Mouse (Mus musculus) heart, embryonic 15.5 days (tissue): ENCODE data around the gene Rad54l. TPM values are rescaled to one million over a fixed set of nuclear protein-coding genes. Genes with fewer than 3 reads are reported as not detected.

ENCODE experiments used
- ATAC-seq: fragments of 200-750 bp; cut with Nextera tagmentation; replicated peaks from 2 replicates; pipeline ENCODE4 v1.8.0; 2017; ENCODE audit warnings: low read depth, moderate TSS enrichment; ENCODE audit not compliant: insufficient number of reproducible peaks, insufficient read depth, low FRiP score
- H3K27ac ChIP-seq: fragments of 300-500 bp; sonication (generic); 2 replicates; pipeline ENCODE4 v1.5.1; 2015; ENCODE audit warnings: mild to moderate bottlenecking, inconsistent platforms
- H3K27me3 ChIP-seq: fragments of 300-500 bp; sonication (generic); 2 replicates; pipeline ENCODE4 v1.6.1; 2015; ENCODE audit warnings: inconsistent platforms
- H3K36me3 ChIP-seq: fragments of 300-500 bp; sonication (generic); 2 replicates; pipeline ENCODE4 v1.6.1; 2015; ENCODE audit warnings: mild to moderate bottlenecking, inconsistent platforms
- H3K4me1 ChIP-seq: fragments of 300-500 bp; sonication (generic); replicated peaks from 2 replicates; pipeline ENCODE4 v1.6.1; 2015; ENCODE audit warnings: inconsistent platforms
- H3K4me2 ChIP-seq: fragments of 300-500 bp; sonication (generic); 2 replicates; pipeline ENCODE4 v1.6.1; 2015; ENCODE audit warnings: inconsistent platforms, mild to moderate bottlenecking, moderate library complexity
- H3K4me3 ChIP-seq: fragments of 300-500 bp; sonication (generic); 2 replicates; pipeline ENCODE4 v1.5.1; 2015; ENCODE audit warnings: mild to moderate bottlenecking, inconsistent platforms
- H3K9ac ChIP-seq: fragments of 300-500 bp; sonication (generic); 2 replicates; pipeline ENCODE4 v1.6.1; 2015; ENCODE audit warnings: mild to moderate bottlenecking, inconsistent platforms
- H3K9me3 ChIP-seq: fragments of 300-500 bp; sonication (generic); replicated peaks from 2 replicates; pipeline ENCODE4 v1.6.1; 2016; ENCODE audit warnings: inconsistent platforms
- WGBS: fragments of 180-500 bp; shearing (Covaris S2); methylation state at CpG from one replicate; pipeline ENCODE4 v1.1.7; 2015; ENCODE audit warnings: mixed read lengths; 5-methylcytosine and 5-hydroxymethylcytosine counted together
- polyA plus RNA-seq: library from polyadenylated mRNA; unstranded; fragments of >200 nt; fragmentation: Nextera tagmentation; extraction: Ambion mirVana; gene quantifications from 2 replicates; pipeline ENCODE4 v1.2.1, GENCODE M21; 2015

Gene Rad54l
- polyA plus RNA-seq, 1 experiment from 2014 or later = 15.5 TPM

DNA sequence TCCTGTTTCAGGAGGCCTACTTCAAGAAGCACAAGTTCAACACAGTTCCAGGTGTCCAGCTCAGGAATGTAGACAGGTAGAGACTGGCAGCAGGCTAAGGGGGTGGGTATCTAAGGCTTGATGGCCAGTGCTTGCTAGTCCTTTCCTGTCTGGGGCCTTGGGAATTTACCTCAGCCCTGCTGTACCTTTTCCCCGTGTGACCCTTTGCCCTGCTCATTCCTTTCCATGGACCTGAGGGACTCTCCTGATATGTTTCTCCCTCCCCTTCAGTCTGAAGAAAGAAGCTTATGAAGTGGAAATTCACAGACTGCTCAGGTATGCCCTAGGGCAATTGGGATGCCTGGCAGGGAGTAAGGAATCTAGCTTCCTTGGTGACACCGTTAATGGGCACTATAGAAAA is 34.4 kb upstream of the Rad54l start:
- no peak overlapping the region for H3K4me2 ChIP-seq
- peaks cover 68% of the 10 kb centered on the region for H3K36me3 ChIP-seq
- peaks cover 27% of the 10 kb centered on the region for H3K4me1 ChIP-seq
- H3K9ac ChIP-seq = no peak overlapping the region
- no peaks in the 10 kb centered on the region for H3K27me3 ChIP-seq
- H3K27ac ChIP-seq = no peak overlapping the region
- H3K9me3 ChIP-seq = no peaks in the 10 kb centered on the region
- WGBS = 83% methylated on average over 2 of the region's 2 CpGs
- no peak for ATAC-seq
- H3K4me3 ChIP-seq = no peak overlapping the region

DNA sequence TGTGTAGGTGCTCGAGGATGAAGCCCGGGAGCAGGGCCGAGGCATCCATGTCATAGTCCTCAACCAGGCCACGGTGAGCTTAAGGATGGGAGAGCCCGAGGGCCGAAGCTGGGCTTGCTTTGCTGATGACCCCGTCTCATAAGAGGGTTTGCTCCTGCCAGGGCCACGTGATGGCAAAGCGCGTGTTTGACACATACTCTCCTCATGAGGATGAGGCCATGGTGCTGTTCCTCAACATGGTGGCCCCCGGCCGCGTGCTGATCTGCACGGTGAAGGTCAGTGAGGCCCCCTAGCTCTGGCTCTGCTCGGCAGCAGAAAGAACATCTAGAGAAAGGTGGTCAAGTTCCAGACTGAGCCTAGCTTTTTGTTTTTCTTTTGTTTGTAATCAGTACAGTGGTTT is 29.2 kb upstream of the Rad54l start:
- Histone ChIP-seq H3K36me3 (peaks cover 59% of the 10 kb centered on the region), H3K4me2 (no peak overlapping the region), H3K27me3 (no peaks in the 10 kb centered on the region), H3K9ac (no peak overlapping the region), H3K27ac (no peak overlapping the region), H3K4me3 (no peak overlapping the region), H3K4me1 (peaks cover 16% of the 10 kb centered on the region), H3K9me3 (no peaks in the 10 kb centered on the region)
- no peak for ATAC-seq
- 95% methylated on average over 15 of the region's 15 CpGs for WGBS

DNA sequence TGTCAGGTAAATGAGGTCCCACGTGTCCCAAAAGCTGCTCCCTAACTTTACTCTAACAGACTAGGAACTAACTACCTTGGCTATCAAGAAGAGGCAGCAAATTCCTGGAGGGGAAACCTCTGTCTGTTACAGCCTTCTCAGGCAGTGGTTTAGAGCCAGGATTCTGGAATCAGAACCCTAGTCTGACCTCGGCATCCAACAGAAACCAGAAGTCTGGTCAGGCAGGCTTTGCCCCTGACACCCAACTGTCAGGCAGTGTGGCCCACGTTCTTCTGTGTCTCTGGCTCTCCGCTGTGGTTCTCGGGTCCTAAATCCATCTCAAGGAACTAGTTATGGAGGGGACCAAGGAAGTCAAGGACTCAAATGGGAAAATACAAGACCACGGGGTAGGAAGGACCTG is 27.7 kb upstream of the Rad54l start, which contains the start of gene Lurap1:
Gene Lurap1 (minus strand): TSS at position 101 of the 400 bp plus-strand sequence.
- 71% methylated on average over 6 of the region's 6 CpGs for WGBS
- no peaks in the 10 kb centered on the region for H3K27me3 ChIP-seq
- H3K4me3 ChIP-seq = peak within 1 kb of the TSS; percentile 92
- no peak for ATAC-seq
- peaks cover 44% of the 10 kb centered on the region for H3K36me3 ChIP-seq
- H3K9ac ChIP-seq = peak within 1 kb of the TSS; percentile 97
- peak within 1 kb of the TSS; percentile 94 for H3K27ac ChIP-seq
- no peaks in the 10 kb centered on the region for H3K9me3 ChIP-seq
- H3K4me2 ChIP-seq = peak within 1 kb of the TSS; percentile 82
- H3K4me1 ChIP-seq = peaks cover 16% of the 10 kb centered on the region

DNA sequence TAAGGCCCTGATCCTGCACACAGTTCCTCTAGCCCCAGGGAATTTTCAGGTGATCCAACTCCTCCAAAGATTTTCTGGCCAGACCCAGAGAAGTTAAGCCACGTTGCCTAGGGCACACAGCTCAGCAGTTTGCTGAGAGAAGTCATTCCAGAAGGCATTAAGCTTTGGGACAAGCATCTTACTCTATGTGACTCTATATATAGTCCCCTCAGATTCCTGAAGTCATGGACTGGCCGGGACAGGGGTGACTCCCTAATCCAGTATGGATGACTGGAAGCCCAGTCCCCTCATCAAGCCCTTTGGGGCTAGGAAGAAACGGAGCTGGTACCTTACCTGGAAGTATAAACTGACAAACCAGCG is 27.4 kb upstream of the Rad54l start:
- Histone ChIP-seq H3K4me2 (peak overlapping the region; percentile 82), H3K36me3 (peaks cover 40% of the 10 kb centered on the region), H3K27me3 (no peaks in the 10 kb centered on the region), H3K9ac (peak overlapping the region; percentile 97), H3K4me1 (peaks cover 16% of the 10 kb centered on the region), H3K9me3 (no peaks in the 10 kb centered on the region), H3K27ac (peak overlapping the region; percentile 94), H3K4me3 (peak overlapping the region; percentile 92)
- 10% methylated on average over 4 of the region's 4 CpGs for WGBS
- ATAC-seq = 0 out of 2 replicates have a peak, but pooled peaks have one; percentile 16

DNA sequence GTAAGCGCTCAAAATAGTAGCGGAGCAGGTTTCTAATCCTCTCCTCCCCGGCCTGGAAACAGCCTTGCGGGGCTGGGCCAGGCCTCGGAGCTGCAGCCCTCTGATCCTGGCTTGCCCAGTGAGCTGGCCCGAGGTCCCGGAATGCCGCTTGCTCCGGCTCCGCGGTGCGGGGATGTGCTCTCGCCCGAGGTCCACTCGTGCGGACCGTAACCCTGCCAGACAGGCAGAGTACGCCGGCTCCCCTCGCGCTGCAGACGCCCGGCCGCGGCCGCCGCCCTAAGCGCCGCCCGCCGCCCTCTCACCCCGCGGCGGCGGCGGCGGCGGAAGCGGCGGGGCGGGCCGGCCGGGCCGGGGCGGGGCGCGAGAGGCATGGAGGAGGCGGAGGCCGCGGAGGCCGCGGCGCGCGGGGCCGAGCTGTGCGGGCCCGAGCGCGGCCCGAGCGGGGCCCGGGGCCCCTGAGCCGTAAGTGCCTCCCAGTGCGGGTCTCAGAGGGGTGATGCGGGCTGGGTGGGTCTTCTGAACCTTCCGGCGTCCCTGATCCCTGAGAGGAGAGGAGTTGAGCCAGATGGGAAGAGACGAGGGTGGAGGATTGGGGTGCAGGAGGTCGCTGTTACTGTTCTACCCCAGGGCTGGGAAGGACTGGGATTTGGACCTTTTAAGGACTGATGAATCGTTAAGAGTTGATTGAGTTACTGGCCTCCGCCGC is 26.8 kb upstream of the Rad54l start:
- Histone ChIP-seq H3K27ac (peak overlapping the region; percentile 94), H3K27me3 (no peaks in the 10 kb centered on the region), H3K36me3 (peaks cover 35% of the 10 kb centered on the region), H3K9me3 (no peaks in the 10 kb centered on the region), H3K4me1 (peaks cover 16% of the 10 kb centered on the region), H3K4me2 (peak overlapping the region; percentile 82), H3K9ac (peak overlapping the region; percentile 97), H3K4me3 (peak overlapping the region; percentile 92)
- ATAC-seq = peak; percentile 90
- WGBS = under 1% methylated on average over 56 of the region's 73 CpGs

DNA sequence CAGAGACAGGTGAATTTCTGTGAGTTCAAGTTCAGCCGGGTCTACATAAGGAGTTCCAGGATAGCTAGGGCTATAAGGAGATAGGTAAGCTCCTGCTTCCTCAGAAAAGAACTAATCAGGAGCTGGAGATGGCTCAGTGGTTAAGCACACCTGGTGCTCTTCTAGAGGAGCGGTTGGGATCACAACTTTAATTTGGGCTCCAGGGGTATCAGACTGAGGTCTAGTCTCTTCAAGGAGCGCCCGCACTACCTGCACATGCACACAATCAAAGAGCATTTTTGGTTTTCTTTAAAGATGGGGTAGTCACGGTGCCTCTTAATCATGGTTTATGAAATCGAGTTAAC is 26.3 kb upstream of the Rad54l start:
- H3K4me2 ChIP-seq = peak overlapping the region; percentile 82
- peak overlapping the region; percentile 92 for H3K4me3 ChIP-seq
- 26% methylated on average over 6 of the region's 6 CpGs for WGBS
- peak overlapping the region; percentile 94 for H3K27ac ChIP-seq
- H3K9ac ChIP-seq = peak overlapping the region; percentile 97
- H3K36me3 ChIP-seq = peaks cover 29% of the 10 kb centered on the region
- no peaks in the 10 kb centered on the region for H3K27me3 ChIP-seq
- ATAC-seq = no peak
- peaks cover 20% of the 10 kb centered on the region for H3K4me1 ChIP-seq
- no peaks in the 10 kb centered on the region for H3K9me3 ChIP-seq

DNA sequence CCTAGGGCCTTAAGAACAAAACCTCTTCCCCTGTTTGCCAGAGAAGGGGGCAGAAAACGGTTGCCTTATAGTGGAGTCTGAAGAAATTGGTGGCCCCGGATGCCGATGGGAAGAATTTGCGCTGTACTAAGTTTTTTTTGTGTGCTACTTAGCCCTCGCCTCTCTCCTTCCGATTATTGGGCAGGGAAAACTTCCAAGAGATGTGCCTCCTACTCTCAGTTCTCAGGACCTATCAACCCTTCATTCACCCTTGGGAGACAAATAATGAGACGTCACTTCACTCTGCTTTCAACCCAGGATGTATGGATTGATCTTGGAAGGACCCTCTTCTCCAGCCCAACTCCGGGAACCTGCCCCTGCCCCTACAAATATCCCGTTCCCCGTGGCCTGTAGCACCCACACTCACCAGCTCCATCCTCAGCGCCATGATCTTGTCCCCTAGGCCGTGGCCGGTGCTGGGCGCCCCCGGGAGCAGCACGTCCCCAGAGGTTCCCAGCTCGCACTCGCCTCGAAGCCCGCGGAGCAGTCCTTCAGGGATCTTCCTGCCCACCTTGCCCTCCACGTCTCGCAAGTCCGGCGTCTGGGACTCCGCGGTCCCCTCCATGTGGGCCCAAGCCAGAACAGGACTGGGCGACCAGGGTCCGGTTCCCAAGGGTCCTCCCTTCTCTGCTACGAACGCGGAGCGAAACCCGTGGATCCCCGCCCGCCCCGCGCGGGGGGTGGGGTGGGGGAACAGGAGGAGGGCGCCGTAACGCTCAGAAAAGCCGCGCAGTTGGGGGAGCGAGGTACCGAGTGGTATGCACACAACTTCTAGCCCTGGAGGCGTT is 20.6 kb upstream of the Rad54l start:
- Histone ChIP-seq H3K4me2 (peak overlapping the region; percentile 94), H3K4me3 (peak overlapping the region; percentile 83), H3K27ac (no peak overlapping the region), H3K9ac (peak overlapping the region; percentile 81), H3K36me3 (no peaks in the 10 kb centered on the region), H3K4me1 (peaks cover 25% of the 10 kb centered on the region), H3K9me3 (no peaks in the 10 kb centered on the region), H3K27me3 (no peaks in the 10 kb centered on the region)
- WGBS = under 1% methylated on average over 42 of the region's 47 CpGs
- ATAC-seq = peak; percentile 79

DNA sequence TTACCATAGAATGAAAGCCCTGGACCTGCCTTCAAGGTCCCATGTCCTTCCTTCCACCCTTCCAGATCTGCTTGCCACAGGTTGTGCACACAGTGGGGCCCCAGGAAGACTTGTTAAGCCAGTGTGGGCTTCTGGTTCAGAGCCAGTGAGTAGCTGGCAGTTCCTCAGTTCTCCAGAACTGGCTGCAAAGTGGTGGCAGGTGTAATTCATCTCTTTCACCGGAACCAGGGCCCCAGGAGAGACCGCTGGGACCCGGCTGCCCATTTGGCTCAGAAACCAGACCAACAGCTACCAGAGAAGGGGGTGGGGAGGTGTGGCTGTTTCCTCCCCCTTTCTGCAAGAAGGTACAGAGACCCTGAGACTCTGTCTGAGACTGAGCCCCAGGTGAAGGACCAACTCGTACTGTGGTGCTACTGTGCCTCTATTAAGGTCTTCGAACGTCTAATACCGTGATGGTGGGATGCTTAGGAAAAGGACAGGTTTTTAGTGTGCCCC is 19.9 kb upstream of the Rad54l start:
- H3K27me3 ChIP-seq = no peaks in the 10 kb centered on the region
- ATAC-seq = no peak
- H3K27ac ChIP-seq = no peak overlapping the region
- peak overlapping the region; percentile 81 for H3K9ac ChIP-seq
- H3K36me3 ChIP-seq = no peaks in the 10 kb centered on the region
- H3K4me1 ChIP-seq = peaks cover 25% of the 10 kb centered on the region
- peak overlapping the region; percentile 83 for H3K4me3 ChIP-seq
- 7% methylated on average over 7 of the region's 7 CpGs for WGBS
- H3K4me2 ChIP-seq = peak overlapping the region; percentile 94
- no peaks in the 10 kb centered on the region for H3K9me3 ChIP-seq

DNA sequence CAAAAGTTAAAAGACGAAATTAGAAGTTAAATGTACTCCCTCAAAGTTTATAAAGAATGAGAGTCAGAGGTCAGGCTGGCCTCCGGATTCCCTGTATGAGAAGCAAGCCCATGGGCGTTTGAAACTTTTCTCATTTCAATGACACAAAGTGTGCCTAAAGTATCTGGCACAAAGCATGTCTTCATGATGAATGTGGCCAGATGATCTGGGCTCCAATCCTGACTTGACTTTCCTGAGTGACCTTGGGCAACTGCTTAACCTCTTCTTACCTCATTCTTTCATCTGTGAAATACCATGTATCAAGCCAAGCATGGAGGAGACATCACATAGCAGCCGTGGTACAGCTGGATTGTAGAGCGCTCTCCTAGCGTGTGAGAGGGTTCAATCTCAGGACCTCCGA is 18.8 kb upstream of the Rad54l start:
- H3K36me3 ChIP-seq = no peaks in the 10 kb centered on the region
- peaks cover 25% of the 10 kb centered on the region for H3K4me1 ChIP-seq
- H3K4me2 ChIP-seq = no peak overlapping the region
- H3K27me3 ChIP-seq = no peaks in the 10 kb centered on the region
- no peak for ATAC-seq
- H3K9ac ChIP-seq = no peak overlapping the region
- H3K9me3 ChIP-seq = no peaks in the 10 kb centered on the region
- H3K27ac ChIP-seq = no peak overlapping the region
- 83% methylated on average over 7 of the region's 7 CpGs for WGBS
- no peak overlapping the region for H3K4me3 ChIP-seq

DNA sequence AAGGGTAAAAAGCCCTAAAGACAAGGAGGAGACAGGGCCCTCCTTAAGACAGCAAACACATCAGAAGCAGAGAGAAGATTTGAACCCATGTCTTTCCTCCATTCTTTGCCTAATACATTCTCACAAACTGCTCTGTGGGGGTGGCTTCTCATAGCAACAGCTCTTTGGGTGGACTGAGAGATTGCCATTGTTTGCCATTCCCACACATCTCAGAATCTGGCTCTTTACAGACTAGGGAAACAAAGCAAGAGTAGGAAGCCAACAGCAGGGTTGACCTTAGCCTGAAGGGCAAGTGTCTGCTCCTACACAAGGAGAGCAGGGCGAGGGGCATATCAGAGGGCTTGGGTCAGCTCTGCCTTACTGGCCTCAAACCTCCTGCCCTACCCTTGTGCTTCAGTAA is 18.2 kb upstream of the Rad54l start:
- WGBS = 90% methylated on average over 1 of the region's 1 CpGs
- H3K27me3 ChIP-seq = no peaks in the 10 kb centered on the region
- H3K4me2 ChIP-seq = no peak overlapping the region
- no peak overlapping the region for H3K27ac ChIP-seq
- peaks cover 25% of the 10 kb centered on the region for H3K4me1 ChIP-seq
- no peak overlapping the region for H3K4me3 ChIP-seq
- H3K9ac ChIP-seq = no peak overlapping the region
- no peak for ATAC-seq
- no peaks in the 10 kb centered on the region for H3K9me3 ChIP-seq
- H3K36me3 ChIP-seq = no peaks in the 10 kb centered on the region

DNA sequence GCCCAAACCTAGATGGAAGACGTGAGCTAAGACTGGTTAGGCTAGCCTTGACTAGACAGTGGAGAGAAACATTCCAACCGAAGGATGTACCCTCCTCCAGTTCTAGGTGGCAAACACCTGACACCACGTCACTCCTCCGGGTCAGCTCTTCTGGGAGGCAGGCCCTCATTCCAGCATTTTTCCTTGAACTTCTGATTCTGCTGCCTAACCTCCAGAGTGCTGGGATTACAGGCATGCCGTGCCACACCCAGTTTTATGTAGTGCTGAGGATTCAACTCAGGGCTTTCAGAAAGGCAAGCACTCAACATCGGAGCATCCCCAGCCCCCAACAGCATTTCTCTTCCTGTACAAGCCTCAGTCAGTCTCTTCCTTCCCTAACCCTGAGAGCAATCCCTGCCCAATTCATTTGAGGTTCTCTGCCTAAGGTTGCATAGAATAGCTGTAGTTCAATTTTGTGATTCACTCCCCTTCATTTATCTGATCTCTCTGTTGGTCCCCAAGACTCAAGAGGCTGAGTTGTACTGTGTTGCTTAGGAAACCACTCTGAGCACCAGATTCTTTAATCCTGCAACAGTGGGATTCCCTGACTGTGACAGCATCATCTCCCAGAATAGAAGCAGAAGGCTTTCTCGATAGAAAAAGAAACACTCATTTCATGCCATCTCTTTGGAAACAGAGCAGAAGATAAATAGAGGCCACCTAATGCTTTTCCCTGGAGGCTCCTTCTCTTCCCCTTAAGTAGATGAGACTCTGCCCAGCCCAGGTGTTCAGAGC is 17.5 kb upstream of the Rad54l start:
- Histone ChIP-seq H3K27ac (no peak overlapping the region), H3K4me3 (no peak overlapping the region), H3K36me3 (no peaks in the 10 kb centered on the region), H3K9me3 (no peaks in the 10 kb centered on the region), H3K4me1 (peaks cover 25% of the 10 kb centered on the region), H3K27me3 (no peaks in the 10 kb centered on the region), H3K4me2 (no peak overlapping the region), H3K9ac (no peak overlapping the region)
- WGBS = 72% methylated on average over 7 of the region's 7 CpGs
- no peak for ATAC-seq
